Mouse (Mus musculus) liver, embryonic 14.5 days (tissue): ENCODE results near the gene Kazn.

Experiments
- CTCF ChIP-seq: IDR thresholded peaks from 2 replicates; pipeline ENCODE4 v1.5.1; 2016; ENCODE audit warnings: antibody characterized with exemption, low read depth, control low read depth
- EP300 ChIP-seq: IDR thresholded peaks from 2 replicates; pipeline ENCODE4 v1.6.1; 2016; ENCODE audit warnings: antibody characterized with exemption, low read depth

- no peak for TF ChIP-seq CTCF
- TF ChIP-seq EP300 = no peak
Observed at GRCm38 (mm10) chr4:142246698-142247097, 7.5 kb upstream of the Kazn start.
